Mouse (Mus musculus): Measurements from ENCODE around the gene Gm4756. TPM values are rescaled to one million over a fixed set of nuclear protein-coding genes. Genes with fewer than 3 reads are reported as not detected.
A peak's percentile ranks its signal among the peaks of the same experiment; 100 is the strongest.

The Gm4756 gene
- total and polyA plus RNA-seq, 3 experiments, result not detected

DNA sequence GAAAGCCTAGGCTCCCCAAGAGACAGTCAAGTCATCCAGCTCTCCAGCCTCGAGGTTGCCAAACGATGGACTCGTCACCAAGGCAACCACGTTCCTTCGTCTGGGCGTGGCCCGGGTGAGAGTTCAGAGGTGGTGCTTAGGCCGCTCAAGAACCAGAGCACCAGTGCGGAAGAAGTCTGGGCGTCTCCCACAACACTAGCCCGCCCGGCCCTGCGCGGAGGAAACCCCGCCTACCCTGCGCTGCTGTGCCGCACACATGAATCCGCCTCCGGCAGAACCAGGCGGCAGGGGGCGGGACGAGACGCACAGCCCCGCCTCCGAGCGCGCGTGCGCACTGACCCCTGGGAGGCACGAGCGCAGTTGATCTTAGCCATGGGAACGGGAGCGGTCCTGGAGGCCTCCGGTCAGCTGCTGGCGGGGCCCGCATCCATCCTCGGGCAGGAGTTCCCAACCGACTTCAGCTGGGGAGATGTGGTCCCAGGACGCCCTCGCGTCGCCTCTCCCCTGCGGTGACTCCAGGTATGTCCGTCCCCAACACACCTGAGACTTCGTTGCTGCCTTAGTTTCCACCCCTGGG lies 113.4 kb downstream of the Gm4756 start, which contains the start of gene Pcnx4:
TSS of gene Pcnx4 (plus strand) at position 363 of the 577 bp plus-strand sequence.
- Histone ChIP-seq H3K4me3 (replicated peaks in 1 of 3; ENCODE audit: low read depth in 2 of 3, low read length in 2 of 3, poor library complexity in 1 of 3) (peak within 1 kb of the TSS; percentile 57 to 64 (median 57)), H3K27ac (ENCODE audit: insufficient read depth, low read depth) (no peak within 1 kb of the TSS), H3K36me3 (replicated peaks in 1 of 2; ENCODE audit: control insufficient read depth in 1 of 2, insufficient read depth in 1 of 2, low read length in 1 of 2) (peaks cover 0 to 6% of the 10 kb centered on the region in 2 experiments), H3K9me3 (replicated peaks; ENCODE audit: low read length) (no peaks in the 10 kb centered on the region), H3K4me1 (ENCODE audit: control insufficient read depth in 1 of 2, insufficient read depth in 2 of 2) (no peaks in the 10 kb centered on the region; a peak in 1 of 4 replicates), H3K27me3 (replicated peaks) (no peaks in the 10 kb centered on the region), H3K79me2 (replicated peaks; ENCODE audit: control insufficient read depth, extremely low read depth, insufficient read depth, poor library complexity, severe bottlenecking) (no peaks in the 10 kb centered on the region), H3K4me2 (ENCODE audit: insufficient read depth, low read depth, poor library complexity, severe bottlenecking) (0 out of 2 replicates have a peak within 1 kb of the TSS, but pooled peaks have one; percentile 14), H3K9ac (ENCODE audit: insufficient read depth, low read depth) (peak within 1 kb of the TSS; percentile 47)
- dilution Hi-C loops (cut with MboI; ENCODE audit: extremely low pct_ligation_motif_present, extremely low pct_unique_long_range_greater_than_20kb, low sequenced_read_pairs), result no loop called here
- peak; percentile 89 for DNase-seq (ENCODE audit: extremely low read depth)
- no peak for TF ChIP-seq CHD2 (IDR thresholded peaks at IDR 0.05; ENCODE audit: low read length)
- peak; percentile 25; the same call in 1 of the 2 replicates for TF ChIP-seq MAX (IDR thresholded peaks at IDR 0.05; ENCODE audit: low read length)
- TF ChIP-seq NRF1 (IDR thresholded peaks at IDR 0.05; ENCODE audit: low read depth, low read length), result peak; percentile 87
- TF ChIP-seq CHD1 (IDR thresholded peaks at IDR 0.05; ENCODE audit: low read depth, low read length), result no peak
- TF ChIP-seq KAT2A (IDR thresholded peaks at IDR 0.05; ENCODE audit: insufficient replicate concordance, low read length), result no peak
- no peak for TF ChIP-seq JUN (IDR thresholded peaks at IDR 0.05; ENCODE audit: insufficient read depth, low read depth, low read length)
- no peak for TF ChIP-seq ZKSCAN1 (IDR thresholded peaks at IDR 0.05; ENCODE audit: borderline replicate concordance, low read depth, low read length)
- TF ChIP-seq ELF1 (IDR thresholded peaks at IDR 0.05; ENCODE audit: low read depth, low read length), result peak; percentile 80
- TF ChIP-seq ZNF384 (IDR thresholded peaks at IDR 0.05; ENCODE audit: low read depth, low read length), result no peak
- no peak for TF ChIP-seq JUND (conservative IDR thresholded peaks at IDR 0.05; ENCODE audit: low read depth, low read length)
- TF ChIP-seq RCOR1 (conservative IDR thresholded peaks at IDR 0.05; ENCODE audit: low read depth, low read length), result no peak
- no peak for TF ChIP-seq IRF4 (IDR thresholded peaks at IDR 0.05; ENCODE audit: low read depth, low read length)
- TF ChIP-seq CTCF (conservative IDR thresholded peaks at IDR 0.05 in 1 of 2, IDR thresholded peaks at IDR 0.05 in 1 of 2; ENCODE audit: low read depth in 2 of 2, low read length in 2 of 2), result no peak
- TF ChIP-seq GABPA (IDR thresholded peaks at IDR 0.05; ENCODE audit: insufficient replicate concordance, low read depth, low read length), result no peak
- TF ChIP-seq POLR2AphosphoS2 (IDR thresholded peaks at IDR 0.05; ENCODE audit: low read depth, low read length), result no peak
- TF ChIP-seq BHLHE40 (IDR thresholded peaks at IDR 0.05; ENCODE audit: low read depth, low read length), result peak; percentile 59
- no peak for TF ChIP-seq MAZ (IDR thresholded peaks at IDR 0.05; ENCODE audit: low read depth, low read length)
- TF ChIP-seq USF1 (IDR thresholded peaks at IDR 0.05; ENCODE audit: low read depth, low read length), result no peak
- TF ChIP-seq MAFK (IDR thresholded peaks at IDR 0.05; ENCODE audit: insufficient replicate concordance, low read length), result no peak
- TF ChIP-seq POLR2A (IDR thresholded peaks at IDR 0.05; ENCODE audit: low read depth, low read length), result peak; percentile 67
- TF ChIP-seq TBP (conservative IDR thresholded peaks at IDR 0.05; ENCODE audit: low read depth, low read length), result 0 out of 2 replicates have a peak, but pooled peaks have one; percentile 40
- TF ChIP-seq TCF12 (IDR thresholded peaks at IDR 0.05; ENCODE audit: low read depth, low read length), result peak; percentile 72
- no peak for TF ChIP-seq PAX5 (IDR thresholded peaks at IDR 0.05; ENCODE audit: low read length)
- no peak for TF ChIP-seq RAD21 (IDR thresholded peaks at IDR 0.05; ENCODE audit: low read depth, low read length)
- no peak for TF ChIP-seq UBTF (IDR thresholded peaks at IDR 0.05; ENCODE audit: low read depth, low read length)
- no peak for TF ChIP-seq SMC3 (IDR thresholded peaks at IDR 0.05; ENCODE audit: low read depth, low read length)
- TF ChIP-seq MEF2A (IDR thresholded peaks at IDR 0.05; ENCODE audit: borderline replicate concordance, low read depth, low read length), result no peak
- no peak for TF ChIP-seq ETS1 (conservative IDR thresholded peaks at IDR 0.05; ENCODE audit: low read depth, low read length)
- TF ChIP-seq NELFE (IDR thresholded peaks at IDR 0.05; ENCODE audit: low read depth, low read length), result 0 out of 2 replicates have a peak, but pooled peaks have one; percentile 46
- no peak for TF ChIP-seq EP300 (IDR thresholded peaks at IDR 0.05; ENCODE audit: low read length)
- no peak for TF ChIP-seq E2F4 (IDR thresholded peaks at IDR 0.05; ENCODE audit: insufficient replicate concordance, low read depth, low read length)
- no peak for TF ChIP-seq USF2 (conservative IDR thresholded peaks at IDR 0.05; ENCODE audit: low read depth, low read length)
- TF ChIP-seq SIN3A (IDR thresholded peaks at IDR 0.05; ENCODE audit: low read length), result peak; percentile 41; the same call in 1 of the 2 replicates
- TF ChIP-seq MXI1 (IDR thresholded peaks at IDR 0.05; ENCODE audit: low read depth, low read length), result peak; percentile 80
- TF ChIP-seq MYC (IDR thresholded peaks at IDR 0.05; ENCODE audit: low read depth, low read length), result peak; percentile 27; the same call in 1 of the 2 replicates
- no peak for TF ChIP-seq ZC3H11A (IDR thresholded peaks at IDR 0.05; ENCODE audit: low read depth, low read length)
- TF ChIP-seq HCFC1 (IDR thresholded peaks at IDR 0.05; ENCODE audit: low read depth, low read length), result peak; percentile 47; the same call in 1 of the 2 replicates
- no peak for TF ChIP-seq ZMIZ1 (IDR thresholded peaks at IDR 0.05; ENCODE audit: low read depth, low read length)
- in situ Hi-C loops (cut with MboI; ENCODE audit: low pct_ligation_motif_present, low pct_unique_long_range_greater_than_20kb, low sequenced_read_pairs), result loop anchor here (25.0 kb wide), 2 partner anchors 126 to 451 kb away; partner anchors contain the start of gene Dhrs7
